Mouse (Mus musculus): ENCODE data around the gene Vac14. TPM values are rescaled to one million over a fixed set of nuclear protein-coding genes. Genes with fewer than 3 reads are reported as not detected.

The Vac14 gene
- total RNA-seq, 2 experiments from 2014 or later, result 25.4 to 26.1 TPM

- intact Hi-C loops (cut with DNase I), result no loop called here
- TF ChIP-seq CTCF (IDR thresholded peaks at IDR 0.05), result no peak
- no peak overlapping the region for H3K27ac ChIP-seq
- DNase-seq (ENCODE audit: extremely low spot score in 1 of 2, low spot score in 2 of 2), result no peak
- H3K4me3 ChIP-seq, result no peak overlapping the region
Measured at GRCm38 (mm10) chr8:110696051-110696450, 77.7 kb downstream of the Vac14 start.

- TF ChIP-seq CTCF (IDR thresholded peaks at IDR 0.05), result no peak
- Histone ChIP-seq H3K27ac (no peak overlapping the region), H3K4me3 (no peak overlapping the region)
- intact Hi-C loops (cut with DNase I), result no loop called here
- DNase-seq (ENCODE audit: extremely low spot score in 1 of 2, low spot score in 2 of 2), result no peak
Measured at GRCm38 (mm10) chr8:110697571-110697970, 79.2 kb downstream of the Vac14 start.

- Histone ChIP-seq H3K27ac (no peak overlapping the region; the same call in 1 of the 2 replicates), H3K4me3 (no peak overlapping the region)
- intact Hi-C loops (cut with DNase I), result no loop called here
- no peak for DNase-seq (ENCODE audit: extremely low spot score in 1 of 2, low spot score in 2 of 2)
- no peak for TF ChIP-seq CTCF (IDR thresholded peaks at IDR 0.05)
Measured at GRCm38 (mm10) chr8:110698098-110698497, 79.7 kb downstream of the Vac14 start.

GRCm38 (mm10) chr8:110699501-110699900 lies 81.1 kb downstream of the Vac14 start:
- intact Hi-C loops (cut with DNase I), result no loop called here
- DNase-seq (ENCODE audit: extremely low spot score in 1 of 2, low spot score in 2 of 2), result no peak
- no peak overlapping the region for H3K4me3 ChIP-seq
- H3K27ac ChIP-seq, result no peak overlapping the region
- no peak for TF ChIP-seq CTCF (IDR thresholded peaks at IDR 0.05)

- no peak for TF ChIP-seq CTCF (IDR thresholded peaks at IDR 0.05)
- no peak for DNase-seq (ENCODE audit: extremely low spot score in 1 of 2, low spot score in 2 of 2)
- Histone ChIP-seq H3K27ac (no peak overlapping the region), H3K4me3 (no peak overlapping the region)
- intact Hi-C loops (cut with DNase I), result no loop called here
Measured at GRCm38 (mm10) chr8:110700561-110700960, 82.2 kb downstream of the Vac14 start.

- no peak for DNase-seq (ENCODE audit: extremely low spot score in 1 of 2, low spot score in 2 of 2)
- no peak for TF ChIP-seq CTCF (IDR thresholded peaks at IDR 0.05)
- Histone ChIP-seq H3K27ac (peak overlapping the region; percentile 40; the same call in 1 of the 2 replicates), H3K4me3 (no peak overlapping the region)
- intact Hi-C loops (cut with DNase I), result no loop called here
Measured at GRCm38 (mm10) chr8:110702636-110703459, 84.5 kb downstream of the Vac14 start.

- H3K27ac ChIP-seq, result peak overlapping the region; percentile 40; the same call in 1 of the 2 replicates
- DNase-seq (ENCODE audit: extremely low spot score in 1 of 2, low spot score in 2 of 2), result no peak
- TF ChIP-seq CTCF (IDR thresholded peaks at IDR 0.05), result no peak
- no peak overlapping the region for H3K4me3 ChIP-seq
- intact Hi-C loops (cut with DNase I), result no loop called here
Measured at GRCm38 (mm10) chr8:110703460-110704061, 85.2 kb downstream of the Vac14 start.

GRCm38 (mm10) chr8:110704103-110704502 lies 85.7 kb downstream of the Vac14 start:
- H3K27ac ChIP-seq, result no peak overlapping the region; the same call in 1 of the 2 replicates

GRCm38 (mm10) chr8:110705391-110706287 lies 87.3 kb downstream of the Vac14 start:
- no peak for DNase-seq (ENCODE audit: extremely low spot score in 1 of 2, low spot score in 2 of 2)
- intact Hi-C loops (cut with DNase I), result no loop called here
- H3K27ac ChIP-seq, result no peak overlapping the region; the same call in 1 of the 2 replicates
- no peak for TF ChIP-seq CTCF (IDR thresholded peaks at IDR 0.05)
- H3K4me3 ChIP-seq, result no peak overlapping the region

More at GRCm38 (mm10) chr8:110704103-110704502, 85.7 kb downstream of the Vac14 start:
- H3K4me3 ChIP-seq, result no peak overlapping the region
- no peak for DNase-seq (ENCODE audit: extremely low spot score in 1 of 2, low spot score in 2 of 2)
- TF ChIP-seq CTCF (IDR thresholded peaks at IDR 0.05), result no peak
- intact Hi-C loops (cut with DNase I), result no loop called here

- Histone ChIP-seq H3K4me3 (no peak overlapping the region), H3K27ac (no peak overlapping the region)
- intact Hi-C loops (cut with DNase I), result no loop called here
- no peak for DNase-seq (ENCODE audit: extremely low spot score in 1 of 2, low spot score in 2 of 2)
- no peak for TF ChIP-seq CTCF (IDR thresholded peaks at IDR 0.05)
Measured at GRCm38 (mm10) chr8:110706288-110706870, 88.0 kb downstream of the Vac14 start.

GRCm38 (mm10) chr8:110708429-110708828 lies 90.0 kb downstream of the Vac14 start:
- Histone ChIP-seq H3K27ac (no peak overlapping the region), H3K4me3 (no peak overlapping the region)
- no peak for TF ChIP-seq CTCF (IDR thresholded peaks at IDR 0.05)
- DNase-seq (ENCODE audit: extremely low spot score in 1 of 2, low spot score in 2 of 2), result no peak
- intact Hi-C loops (cut with DNase I), result no loop called here

Measured in left cerebral cortex, adult 2 months (tissue).